Mouse (Mus musculus) adrenal gland, postnatal 36 days (tissue): ENCODE measurements around the gene Nkiras1. TPM values are rescaled to one million over a fixed set of nuclear protein-coding genes. Genes with fewer than 3 reads are reported as not detected.

ENCODE experiments used
- DNase-seq, 2 experiments: peaks; one replicate each; pipeline ENCODE4 v3.0.0; 2021; ENCODE audit warnings: mixed read lengths in 1 of 2
- total RNA-seq, 2 experiments: library from RNA; stranded (reverse); gene quantifications; 2 replicates each; pipeline ENCODE4 v1.2.3; 2021

The Nkiras1 gene
- total RNA-seq, 2 experiments from 2014 or later: 23.5 to 27.0 TPM

GRCm38 (mm10) chr14:18271666-18272065 lies 730 bp downstream of the Nkiras1 start:
- DNase-seq: no peak

GRCm38 (mm10) chr14:18274526-18274925 lies 3.6 kb downstream of the Nkiras1 start:
- DNase-seq: peak in 1 of 2 experiments; percentile 35

GRCm38 (mm10) chr14:18280375-18280774 lies 9.4 kb downstream of the Nkiras1 start:
- no peak for DNase-seq

GRCm38 (mm10) chr14:18284581-18284980 lies 13.6 kb downstream of the Nkiras1 start:
- no peak for DNase-seq

GRCm38 (mm10) chr14:18285476-18285875 lies 14.5 kb downstream of the Nkiras1 start:
- no peak for DNase-seq

- no peak for DNase-seq
These were observed 15.5 kb downstream of the Nkiras1 start for GRCm38 (mm10) chr14:18286441-18286840.

- DNase-seq: no peak
These were observed 16.5 kb downstream of the Nkiras1 start for GRCm38 (mm10) chr14:18287391-18287790.

GRCm38 (mm10) chr14:18292111-18292510 lies 21.2 kb downstream of the Nkiras1 start:
- no peak for DNase-seq

- DNase-seq: no peak
These were observed 21.6 kb downstream of the Nkiras1 start for GRCm38 (mm10) chr14:18292578-18292977.

- no peak for DNase-seq
These were observed 26.5 kb downstream of the Nkiras1 start for GRCm38 (mm10) chr14:18297441-18297840.

GRCm38 (mm10) chr14:18298874-18299273 lies 27.9 kb downstream of the Nkiras1 start:
- DNase-seq: no peak

GRCm38 (mm10) chr14:18300676-18301075 lies 29.7 kb downstream of the Nkiras1 start:
- no peak for DNase-seq

GRCm38 (mm10) chr14:18301591-18301990 lies 30.7 kb downstream of the Nkiras1 start:
- DNase-seq: no peak

- DNase-seq: no peak
These were observed 31.8 kb downstream of the Nkiras1 start for GRCm38 (mm10) chr14:18302750-18303149.

- no peak for DNase-seq
These were observed 32.3 kb downstream of the Nkiras1 start for GRCm38 (mm10) chr14:18303262-18303661.

- DNase-seq: no peak
These were observed 33.2 kb downstream of the Nkiras1 start for GRCm38 (mm10) chr14:18304165-18304564.

GRCm38 (mm10) chr14:18317457-18318411 lies 46.8 kb downstream of the Nkiras1 start:
- no peak for DNase-seq

- peak; percentile 46 to 63 for DNase-seq
These were observed 56.2 kb downstream of the Nkiras1 start for GRCm38 (mm10) chr14:18326968-18327672.

GRCm38 (mm10) chr14:18330789-18331692 lies 60.1 kb downstream of the Nkiras1 start:
- DNase-seq: peak; percentile 46 to 59

GRCm38 (mm10) chr14:18331693-18332131 lies 60.8 kb downstream of the Nkiras1 start, which contains the start of gene Ube2e1:
Ube2e1 (minus strand) TSS chr14:18331859.
- peak; percentile 80 to 84 for DNase-seq
